Mouse (Mus musculus): ENCODE data around the gene Pax5.

GRCm38 (mm10) chr4:44549029-44549428, 161.3 kb downstream of the Pax5 start:
- TF ChIP-seq CTCF (IDR thresholded peaks at IDR 0.05; ENCODE audit: borderline replicate concordance, insufficient read depth, low read length) (no peak), POLR2A (IDR thresholded peaks at IDR 0.05; ENCODE audit: low read depth, low read length) (no peak)

Measured in embryonic fibroblast, embryonic 13.5 days (primary cell).